Mouse (Mus musculus) CD4-positive, CD25-positive, alpha-beta regulatory T cell, adult 2 months (primary cell): ENCODE results near the gene Fuz.

Source experiments
- DNase-seq: peaks from one replicate; pipeline ENCODE4 v3.0.0-alpha.2; 2012; ENCODE audit warnings: low read depth, low spot score

Fuz gene

DNA sequence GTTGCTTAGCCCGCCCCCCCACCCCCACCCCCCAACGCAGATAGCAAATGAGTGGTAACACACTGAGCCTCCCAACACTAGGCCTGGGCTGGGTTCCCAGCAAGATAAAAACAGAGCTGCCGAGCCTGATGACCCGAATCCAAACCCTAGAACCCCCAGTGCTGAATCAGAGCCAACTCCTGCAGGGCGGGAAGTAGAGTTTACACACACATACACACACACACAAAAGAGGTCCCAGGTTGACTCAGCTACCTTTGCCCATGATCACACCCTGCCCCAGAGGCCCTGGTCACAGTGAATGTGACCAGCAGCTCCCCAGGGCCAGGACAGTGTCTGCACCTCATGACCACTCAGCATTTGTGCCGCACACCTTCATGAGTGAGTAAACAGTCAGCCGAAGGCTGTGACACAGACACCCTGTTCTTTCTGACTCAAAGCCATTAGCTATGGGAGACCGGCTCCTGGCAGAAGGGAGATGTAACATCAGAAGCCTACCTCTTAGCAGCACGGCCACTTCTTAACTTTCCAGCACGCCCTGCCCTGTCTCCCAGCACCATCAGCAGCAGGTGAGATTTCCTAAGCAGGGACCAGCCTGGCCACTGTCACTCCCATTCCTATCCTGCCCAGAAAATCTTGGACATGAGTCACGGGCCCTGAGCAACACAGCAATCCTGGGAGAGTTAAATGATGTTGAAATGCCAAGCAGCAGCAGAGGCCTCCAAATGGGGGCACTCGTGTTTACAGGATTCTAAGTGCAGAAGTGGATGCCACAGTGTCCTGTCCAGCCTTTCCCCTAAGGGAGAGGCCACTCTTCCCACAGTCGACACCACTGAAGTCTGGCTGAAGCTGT, 7.4 kb upstream of the Fuz start:
- DNase-seq, result no peak

DNA sequence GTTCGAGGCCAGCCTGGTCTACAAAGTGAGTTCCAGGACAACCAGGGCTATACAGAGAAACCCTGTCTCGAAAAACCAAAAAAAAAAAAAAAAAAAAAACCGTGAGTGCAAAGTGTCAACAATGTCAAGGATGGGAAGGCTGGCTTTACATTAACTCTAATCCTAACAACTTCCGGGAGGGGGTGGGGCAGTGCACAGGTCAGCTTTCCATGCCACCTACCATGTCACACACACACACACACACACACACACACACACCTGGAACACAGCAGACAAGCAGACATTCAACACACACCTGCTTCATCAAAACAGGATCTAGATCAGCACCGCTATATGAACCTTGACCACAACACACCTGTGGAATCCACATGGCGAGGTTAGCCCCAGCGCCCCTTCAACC, 5.7 kb upstream of the Fuz start:
- DNase-seq, result no peak

DNA sequence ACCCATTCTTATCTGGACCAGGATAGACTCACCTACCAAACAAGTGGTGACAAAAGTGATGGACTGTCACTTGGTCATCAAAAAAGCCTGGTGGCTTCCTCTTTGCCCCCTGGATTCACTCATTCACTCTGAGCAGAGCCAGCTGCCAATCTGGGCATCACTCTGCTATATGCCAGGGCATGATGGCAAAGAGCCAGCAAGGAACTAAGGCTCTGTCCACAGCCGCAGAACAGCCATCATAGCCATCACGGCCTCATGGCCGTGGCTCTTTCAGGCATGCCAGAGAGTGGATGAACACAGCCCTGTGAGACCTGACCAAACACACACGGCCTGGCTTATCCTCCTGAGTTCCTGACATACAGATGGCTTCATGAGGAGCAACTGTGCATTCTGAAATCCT, 5.1 kb upstream of the Fuz start:
- no peak for DNase-seq

DNA sequence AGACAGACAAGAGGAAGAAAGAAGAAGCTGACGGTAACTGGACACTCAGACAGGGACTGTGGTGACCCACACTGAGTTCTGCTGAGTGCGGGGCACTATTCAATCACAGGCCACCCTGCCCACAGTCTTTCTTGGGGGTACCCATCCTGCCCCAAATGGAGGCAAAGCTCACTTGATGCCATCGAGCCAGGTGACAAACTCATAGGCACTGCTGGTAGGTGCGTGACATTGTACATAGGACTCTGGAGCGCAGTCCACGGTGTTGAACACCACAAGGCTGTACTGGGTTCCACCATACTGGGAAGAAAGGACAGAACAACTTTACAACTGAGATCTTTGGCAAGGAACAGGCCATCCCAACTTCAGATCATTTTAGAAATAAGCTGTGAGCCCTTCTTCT, 4.3 kb upstream of the Fuz start:
- DNase-seq, result peak; percentile 36

DNA sequence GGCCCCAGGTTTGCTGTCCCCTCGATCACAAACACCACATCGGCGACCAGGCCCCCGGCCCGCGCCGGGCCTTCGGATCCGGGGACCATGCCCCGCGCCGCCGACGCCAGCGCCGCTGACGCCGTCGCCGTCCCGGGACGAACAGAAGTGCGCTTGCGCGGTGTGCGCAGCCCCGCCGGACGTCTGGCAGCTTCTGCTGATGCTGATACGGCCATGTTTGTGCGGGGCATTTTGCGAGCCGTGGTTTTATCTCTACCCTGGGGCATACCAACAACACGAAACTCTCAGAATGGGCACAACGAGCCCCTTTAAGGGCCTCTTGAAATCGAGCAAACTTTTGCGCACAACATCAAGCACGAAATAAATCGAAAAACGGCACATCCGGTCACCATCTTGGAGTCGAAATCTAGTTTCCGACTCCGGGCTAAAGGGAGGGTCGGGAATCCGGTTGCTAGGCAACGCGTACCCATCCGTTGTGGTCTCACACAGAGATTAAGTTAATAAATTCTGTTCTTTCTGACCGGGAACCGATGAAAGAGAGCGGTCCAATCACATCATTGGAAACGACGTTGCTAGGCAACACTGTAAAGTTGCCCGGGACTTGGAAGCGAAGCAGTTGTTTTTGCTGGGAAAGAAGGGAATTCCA, 3.5 kb upstream of the Fuz start, which contains the start of gene Med25:
TSS of gene Med25 (minus strand) at position 437 of the 646 bp plus-strand sequence.
- DNase-seq, result peak; percentile 94

DNA sequence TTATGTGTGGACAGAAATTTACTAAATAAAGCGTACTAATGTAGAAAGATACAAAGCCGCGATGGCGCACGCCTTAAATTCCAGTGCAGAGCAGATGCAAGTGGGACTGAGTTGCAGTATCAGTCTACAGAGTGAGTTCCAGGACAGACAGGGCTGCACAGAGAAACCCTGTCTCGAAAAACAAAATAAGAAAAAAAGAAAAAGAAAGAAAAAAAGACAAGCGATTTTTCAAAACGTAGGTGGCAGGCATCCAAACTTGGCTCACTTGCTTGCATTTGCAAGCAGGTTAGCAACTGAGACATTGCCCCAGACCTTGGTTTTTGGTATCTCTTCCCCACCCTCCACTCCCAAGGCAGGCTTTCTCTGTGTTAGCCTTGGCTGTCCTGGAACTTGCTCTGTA, 2.7 kb upstream of the Fuz start:
- no peak for DNase-seq

DNA sequence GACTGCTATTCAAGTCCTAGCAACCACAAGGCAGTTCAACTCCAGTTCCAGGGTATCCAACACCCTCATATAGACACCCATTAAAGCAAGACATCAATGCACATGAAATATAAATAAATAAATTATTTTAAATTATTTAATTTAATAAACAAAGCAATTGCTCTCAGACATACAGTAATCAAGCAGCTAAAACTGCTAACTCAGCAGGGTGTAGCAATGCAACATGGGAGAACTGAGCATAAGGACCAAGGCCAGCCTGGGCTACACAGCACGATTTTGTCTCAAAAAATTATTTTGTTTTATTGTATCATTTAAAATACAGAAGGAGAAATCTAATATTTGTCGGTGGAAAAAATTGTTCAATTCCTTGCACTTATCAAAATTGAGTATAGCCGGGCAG, 1.7 kb upstream of the Fuz start:
- no peak for DNase-seq

DNA sequence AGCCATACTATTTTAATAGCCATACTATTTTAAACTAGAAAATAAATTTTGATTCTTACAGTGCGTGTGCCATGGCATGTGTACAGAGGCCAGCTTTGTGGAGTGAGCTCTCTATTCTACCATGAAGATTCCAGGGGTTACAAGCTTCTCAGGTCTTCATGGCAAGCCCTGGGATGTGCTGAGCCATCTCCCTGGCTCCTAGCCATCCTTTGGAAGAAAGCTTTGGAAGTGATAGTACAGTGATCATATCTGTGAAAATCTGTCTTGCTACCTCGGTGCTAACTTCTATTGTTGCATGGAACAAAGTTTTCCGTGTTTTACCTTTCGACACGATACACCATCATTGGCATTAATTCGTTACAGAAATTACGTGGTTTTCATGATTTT, 680 bp upstream of the Fuz start:
- DNase-seq, result no peak

DNA sequence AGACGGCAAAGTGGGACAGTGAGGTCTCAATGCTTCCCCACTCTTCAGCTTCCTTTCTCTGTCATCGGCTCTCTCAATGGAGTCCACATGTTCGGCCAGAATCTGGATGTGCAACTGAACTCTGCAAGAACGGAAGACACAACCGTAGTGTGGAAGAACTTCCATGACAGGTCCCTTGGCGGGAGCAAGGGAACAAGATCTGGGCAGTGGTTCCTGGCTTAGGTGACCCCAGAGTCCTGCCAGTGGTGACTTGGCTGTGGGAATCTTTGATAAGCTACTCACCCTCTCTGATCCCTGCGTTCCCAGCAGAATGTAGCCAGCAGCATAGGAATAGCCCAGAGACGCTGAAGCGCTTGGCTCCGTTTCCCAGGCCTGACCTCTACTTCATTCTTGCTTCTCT, 620 bp downstream of the Fuz start:
- no peak for DNase-seq

DNA sequence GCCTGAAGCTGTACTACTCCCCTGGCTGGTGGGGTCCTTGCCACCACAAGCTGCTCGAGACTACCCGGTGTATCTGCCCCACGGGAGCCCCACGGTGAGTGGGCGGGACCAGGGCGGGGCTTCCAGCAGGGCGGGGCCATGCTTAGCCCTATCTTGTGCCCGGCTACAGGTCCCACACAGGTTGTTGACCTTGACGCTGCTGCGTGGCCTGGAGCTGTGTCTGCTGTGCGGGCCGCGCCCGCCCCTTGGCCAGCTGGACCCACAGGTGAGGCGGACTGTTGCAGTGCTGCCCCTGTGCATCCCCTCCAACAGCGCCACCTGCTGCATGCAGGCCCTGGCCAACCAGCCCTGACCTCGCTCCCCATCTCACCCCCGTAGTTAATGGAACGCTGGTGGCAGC, 2.7 kb downstream of the Fuz start:
- peak; percentile 62 for DNase-seq

DNA sequence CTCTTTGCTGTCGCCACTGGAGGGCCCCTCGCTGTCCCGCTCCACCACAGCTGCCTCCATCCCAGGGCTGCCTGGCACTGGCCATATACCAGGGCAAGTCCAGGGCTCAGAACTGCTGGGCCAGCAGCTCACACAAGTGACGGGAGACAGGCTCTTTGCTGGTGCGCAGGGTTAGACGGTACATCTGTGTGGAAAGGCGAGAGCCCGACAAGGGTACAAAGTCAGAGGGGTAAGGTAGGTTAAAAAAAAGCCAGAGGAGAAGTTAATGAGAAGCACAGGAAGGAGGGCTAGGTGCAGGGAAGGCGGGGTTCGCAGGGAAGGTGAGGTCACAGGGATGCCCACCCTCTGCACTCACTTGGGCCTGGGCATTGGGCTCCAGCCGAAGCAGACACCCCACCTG, 4.8 kb downstream of the Fuz start:
- no peak for DNase-seq

DNA sequence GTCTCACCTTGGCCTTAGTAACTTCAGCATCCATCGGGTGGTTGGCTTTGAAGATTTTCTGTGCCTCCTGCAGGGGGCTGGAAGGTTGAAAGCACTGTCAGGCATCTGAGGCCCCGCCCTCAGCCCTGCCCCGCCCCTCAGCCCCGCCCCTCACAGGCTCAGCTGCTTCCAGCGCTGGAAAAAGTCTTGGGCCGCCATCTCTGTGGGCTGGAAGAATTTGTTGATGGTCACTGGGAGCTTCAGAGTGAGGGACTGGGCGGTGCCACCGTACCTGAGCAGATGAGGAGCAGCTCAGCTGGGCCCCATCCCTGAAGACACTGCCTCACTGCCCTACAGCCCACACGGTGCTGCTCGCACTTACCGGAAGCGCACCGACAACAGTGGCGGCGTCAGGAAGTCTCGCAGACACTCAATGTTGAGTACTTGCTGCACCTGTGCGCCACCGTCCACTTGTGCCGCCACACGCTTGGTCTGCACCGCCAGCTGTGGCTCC, 5.4 kb downstream of the Fuz start:
- peak; percentile 90 for DNase-seq

DNA sequence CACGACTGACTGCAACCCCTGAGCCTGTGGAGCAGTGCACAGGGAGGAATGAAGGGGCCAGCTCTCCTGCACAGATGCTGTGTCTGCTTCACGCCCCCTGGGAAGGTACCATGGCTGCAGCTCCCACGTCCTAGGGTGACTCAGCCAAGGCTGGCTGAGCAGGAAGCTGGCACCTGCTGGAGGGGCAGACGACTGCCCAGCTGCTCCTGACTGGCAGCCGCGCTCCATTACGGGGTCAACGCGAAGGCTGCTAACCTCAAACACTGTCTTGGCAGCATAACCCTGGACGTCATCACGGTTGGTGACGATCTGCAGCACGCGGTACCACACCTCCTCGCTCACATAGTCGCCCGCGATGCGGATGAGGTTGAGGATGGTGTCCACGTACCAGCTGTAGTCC, 9.6 kb downstream of the Fuz start:
- no peak for DNase-seq

DNA sequence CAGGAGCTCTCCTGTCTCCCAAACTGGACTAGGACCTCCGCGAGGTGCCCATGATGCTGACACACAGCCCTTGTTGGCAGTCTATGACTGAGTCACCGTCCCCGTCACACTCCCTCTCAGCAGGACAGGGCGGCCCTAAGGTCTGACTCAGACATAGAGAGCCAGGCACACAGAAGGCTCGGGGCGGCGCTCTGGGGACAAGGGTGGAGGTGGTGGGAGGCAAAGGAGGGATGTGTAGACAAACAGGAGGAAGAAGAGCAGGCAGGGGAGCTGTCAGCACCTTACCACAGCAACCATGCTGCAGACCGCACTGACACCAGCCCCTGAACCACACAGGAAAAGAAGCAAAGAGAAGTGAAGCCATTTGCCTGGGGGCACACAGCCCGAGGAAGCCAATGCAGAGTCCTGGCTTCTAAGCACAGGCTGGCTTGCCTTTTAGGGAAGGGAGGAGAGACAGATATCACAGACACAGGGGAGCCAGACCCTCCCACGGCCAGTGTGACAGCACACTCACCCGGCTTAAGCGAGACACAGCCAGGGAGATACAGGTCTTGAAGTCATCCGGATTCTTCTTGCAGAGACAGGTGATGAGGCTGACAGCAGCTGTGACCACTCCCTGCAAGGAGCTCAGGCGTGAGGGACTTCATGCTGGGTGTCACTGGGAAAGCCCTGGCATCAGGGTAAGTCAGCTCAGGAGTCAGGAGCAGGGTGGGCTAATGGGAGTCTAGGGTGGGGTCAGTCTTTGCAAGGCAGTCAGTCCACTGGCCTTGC, 13.0 kb downstream of the Fuz start:
- no peak for DNase-seq

DNA sequence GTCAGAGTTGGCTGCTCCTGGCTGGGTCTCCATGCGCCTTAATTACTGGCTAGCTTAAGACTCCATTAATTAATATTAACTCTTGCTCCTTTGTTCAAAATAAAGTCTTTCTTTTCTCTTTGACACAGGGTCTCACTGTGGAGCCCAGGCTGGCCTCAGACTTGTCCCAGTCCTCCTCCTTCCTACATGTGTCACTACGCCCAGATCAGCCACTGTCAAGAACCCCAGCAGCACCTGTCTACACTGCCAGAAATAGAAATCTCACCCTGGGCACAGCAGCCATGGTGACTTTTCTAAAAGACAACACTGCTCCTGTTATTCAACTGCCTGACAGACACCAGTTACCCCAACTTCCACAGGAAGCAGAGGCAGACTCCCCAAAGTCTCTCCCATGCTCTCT, 18.5 kb downstream of the Fuz start:
- DNase-seq, result no peak

DNA sequence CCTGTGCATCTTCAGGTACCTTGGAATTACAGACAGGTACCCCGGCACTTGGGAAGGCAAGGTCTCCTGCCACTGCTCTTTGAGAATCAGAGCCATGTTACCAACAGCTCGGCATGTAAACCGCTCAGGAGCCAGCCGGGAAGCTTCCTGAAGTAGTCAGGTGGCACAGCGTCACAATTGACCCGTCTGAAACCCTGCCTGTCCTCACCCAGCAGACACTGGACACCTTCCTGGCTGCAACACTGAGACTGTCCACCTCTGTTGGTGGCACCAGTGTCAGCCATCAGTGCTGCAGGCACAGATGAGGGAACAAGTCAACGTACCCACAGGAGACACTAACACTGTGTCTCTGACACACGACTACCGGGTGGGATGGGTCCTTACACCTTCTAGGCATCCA, 19.4 kb downstream of the Fuz start:
- DNase-seq, result no peak

DNA sequence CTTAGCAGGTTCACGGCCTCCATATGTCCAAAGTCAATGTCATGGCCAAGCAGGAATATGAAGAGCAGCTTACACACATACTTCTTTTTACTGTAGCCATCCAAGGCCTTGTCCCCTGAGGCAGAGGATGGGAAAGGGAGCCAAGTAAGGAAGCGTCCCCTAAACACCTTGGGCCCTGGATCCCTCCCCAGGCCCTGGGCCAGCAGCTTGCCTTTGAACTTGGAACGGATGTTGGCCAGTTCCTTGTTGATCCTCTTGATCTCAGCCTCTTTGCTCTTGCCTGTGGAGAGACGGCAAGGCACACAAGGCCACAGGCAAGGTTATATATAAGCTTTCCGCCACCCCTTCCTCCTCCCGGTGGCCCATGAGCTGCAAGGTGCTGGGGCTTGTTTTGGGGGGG, 20.3 kb downstream of the Fuz start:
- DNase-seq, result no peak

DNA sequence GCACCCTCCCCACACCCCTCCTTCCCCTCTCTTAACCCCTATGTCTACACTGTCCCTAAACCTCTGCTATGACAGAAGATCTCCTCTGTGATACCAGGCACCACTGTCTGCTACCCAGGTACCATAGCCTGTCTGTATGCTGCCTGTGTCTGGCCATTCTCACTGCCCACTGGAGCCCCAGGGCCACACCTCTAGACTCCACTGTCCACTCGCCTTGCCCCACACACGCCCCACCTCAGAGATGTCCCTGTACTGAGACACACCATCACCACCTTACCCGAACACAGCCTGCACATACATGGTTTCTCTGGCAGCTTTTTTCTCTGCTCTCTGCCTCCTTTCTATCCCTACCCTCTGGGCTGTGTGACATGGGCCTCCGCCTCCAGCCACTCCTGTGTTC, 21.0 kb downstream of the Fuz start:
- DNase-seq, result no peak

DNA sequence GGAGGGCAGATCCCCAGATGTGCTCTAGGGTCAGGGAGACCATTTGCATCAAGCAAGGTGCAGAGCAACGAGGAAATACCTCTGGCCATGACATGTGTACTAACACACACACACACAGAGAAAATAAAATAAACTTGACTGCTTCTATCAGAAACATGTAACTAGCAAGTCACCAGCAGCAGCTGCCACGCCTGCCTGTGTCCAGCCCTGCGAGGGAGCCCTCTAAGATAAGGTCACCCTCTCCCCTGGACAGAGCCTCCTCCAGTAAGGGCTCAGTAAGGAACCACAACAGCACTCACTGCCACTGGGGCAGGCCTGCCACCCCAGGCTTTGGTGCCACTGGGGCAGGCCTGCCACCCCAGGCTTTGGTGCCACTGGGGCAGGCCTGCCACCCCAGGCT, 22.3 kb downstream of the Fuz start:
- no peak for DNase-seq

DNA sequence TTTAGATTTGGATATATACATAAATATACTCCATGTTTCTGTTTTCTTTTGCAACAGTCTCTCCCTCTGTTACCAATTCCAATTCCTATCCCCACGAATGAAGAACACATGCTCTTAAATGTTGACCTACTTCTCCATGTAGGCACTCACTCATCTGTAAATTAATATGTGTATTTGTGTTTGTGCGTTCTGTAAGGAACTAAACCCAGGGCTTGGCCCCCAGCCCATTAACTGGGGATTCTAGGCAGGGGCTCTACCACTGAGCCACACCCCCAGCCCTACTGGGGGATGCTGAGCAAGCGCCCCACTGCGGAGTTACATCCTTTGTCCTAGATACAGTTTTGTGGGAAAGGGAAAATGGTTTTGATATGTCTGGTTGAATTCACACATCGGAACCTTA, 23.2 kb downstream of the Fuz start:
- no peak for DNase-seq

DNA sequence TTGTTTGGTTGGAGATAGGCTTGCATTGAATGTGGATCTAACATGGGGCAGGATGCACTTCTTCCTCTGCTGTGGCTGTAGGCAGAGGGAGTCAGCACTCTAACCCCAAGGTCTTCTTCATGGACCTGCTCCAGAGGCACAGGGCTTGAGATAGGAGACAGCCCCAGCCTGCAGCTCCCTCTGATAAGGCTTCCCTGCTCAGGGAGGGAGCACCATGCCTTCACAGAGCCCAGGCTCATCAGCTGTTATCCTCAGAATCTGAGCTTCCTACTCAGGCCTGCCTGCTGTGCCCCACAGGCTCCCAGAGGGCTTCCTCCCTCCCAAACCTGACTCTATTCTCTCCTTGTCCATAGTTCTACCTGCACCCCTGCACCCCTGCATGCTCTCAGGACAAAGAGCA, 26.7 kb downstream of the Fuz start:
- no peak for DNase-seq

DNA sequence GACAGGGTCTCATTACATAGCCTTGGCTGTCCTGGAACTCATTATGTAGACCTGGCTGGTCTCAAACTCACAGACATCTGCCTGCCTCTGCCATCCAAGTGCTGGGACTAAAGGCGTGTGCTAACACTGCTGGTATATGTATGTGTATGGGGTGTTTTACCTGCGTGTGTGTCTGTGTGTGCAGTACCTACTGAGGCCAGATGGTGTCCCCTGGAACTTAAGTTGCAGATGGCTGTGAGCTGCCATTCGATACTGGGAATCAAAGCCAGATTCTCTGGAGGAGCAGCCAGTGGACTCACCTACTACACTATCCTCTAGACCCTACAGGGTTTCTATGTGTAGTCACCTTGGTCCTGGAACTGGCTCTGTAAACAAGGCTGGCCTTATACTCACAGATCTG, 29.6 kb downstream of the Fuz start:
- DNase-seq, result peak; percentile 66

DNA sequence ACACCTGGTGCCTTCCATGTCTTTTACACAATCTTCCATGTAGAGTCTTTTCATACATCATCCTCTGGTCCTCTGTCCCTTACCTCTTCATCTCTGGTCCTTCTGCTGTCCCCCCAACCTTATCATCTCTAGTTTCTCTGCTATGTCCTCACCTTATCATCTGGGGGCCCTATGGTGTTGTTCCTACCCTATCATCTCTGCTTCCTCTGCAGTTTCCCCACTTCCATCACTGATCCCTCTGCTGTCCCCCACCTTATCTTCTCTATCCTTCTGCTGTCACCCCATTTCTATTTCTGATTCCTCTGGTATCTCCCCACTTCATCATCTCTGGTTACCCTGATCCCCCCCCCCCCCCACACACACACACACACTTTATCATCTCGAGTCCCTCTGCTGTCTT, 32.7 kb downstream of the Fuz start:
- DNase-seq, result no peak
